ENCODE assay signal across 11 mouse cellular contexts in the genomic region with DNA sequence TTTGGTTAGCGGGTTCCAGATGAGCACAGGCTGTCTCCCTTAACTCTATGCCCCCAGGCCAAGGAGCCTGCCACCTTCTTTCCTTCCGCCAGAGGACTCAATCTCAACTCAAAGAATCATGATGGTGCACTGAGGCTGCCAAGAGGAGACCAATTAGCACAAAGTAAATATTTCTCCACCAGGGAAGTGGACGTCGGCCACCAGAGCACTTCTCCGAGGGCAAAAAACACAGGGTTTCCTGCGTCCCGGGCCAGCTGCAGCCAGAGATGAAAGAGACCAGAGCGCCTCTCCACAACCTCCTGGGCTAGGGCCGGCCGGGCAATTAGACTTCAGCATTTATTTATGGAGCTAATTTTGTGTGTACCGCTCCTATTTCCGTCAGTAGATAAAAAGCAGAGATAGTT. TPM values are rescaled to one million over a fixed set of nuclear protein-coding genes. Genes with fewer than 3 reads are reported as not detected.
A peak's percentile ranks its signal among the peaks of the same experiment; 100 is the strongest.
DNase-seq lines count a peak whose midpoint lies in the region; ATAC-seq and TF ChIP-seq lines count a peak whose summit lies in the region.
"Had no signal": no experiment of that assay in that cellular context is flagged by ENCODE, and none has a peak within 500 bp of the region (broad histone marks: within the 10 kb centered on the region; RNA-seq: fewer than 3 reads in every experiment).

No protein-coding gene starts in this region.

- peaks cover 9% of the 10 kb centered on the region for H3K4me1 ChIP-seq in intestine, embryonic 14.5 days (replicated peaks; ENCODE audit: control insufficient read depth, insufficient read depth, low read length)
- 0 out of 2 replicates have a peak, but pooled peaks cover 3% of the 10 kb centered on the region for H3K4me1 ChIP-seq in intestine, postnatal 0 days (replicated peaks; ENCODE audit: control insufficient read depth, insufficient read depth, low read length)
- H3K4me1 ChIP-seq in limb, embryonic 11.5 days (ENCODE audit: control insufficient read depth, insufficient read depth, low read length): peaks cover 9% of the 10 kb centered on the region
- peaks cover 6% of the 10 kb centered on the region; the same call in 1 of the 2 replicates for H3K4me1 ChIP-seq in forebrain, embryonic 13.5 days

- H3K9ac ChIP-seq in intestine, embryonic 14.5 days (ENCODE audit: low read length): no peak overlapping the region
- H3K9ac ChIP-seq in intestine, postnatal 0 days (ENCODE audit: low read depth, low read length): no peak overlapping the region
- H3K9ac ChIP-seq in limb, embryonic 11.5 days (ENCODE audit: low read length): no peak overlapping the region
- H3K9ac ChIP-seq in forebrain, embryonic 13.5 days: no peak overlapping the region
- H3K9ac ChIP-seq: midbrain, embryonic 13.5 days had no signal

- no peaks in the 10 kb centered on the region for H3K27me3 ChIP-seq in intestine, embryonic 14.5 days (replicated peaks; ENCODE audit: control insufficient read depth, insufficient read depth, low read length)
- H3K27me3 ChIP-seq in intestine, postnatal 0 days (replicated peaks; ENCODE audit: control insufficient read depth, insufficient read depth, low read length): 0 out of 2 replicates have a peak, but pooled peaks cover 7% of the 10 kb centered on the region
- H3K27me3 ChIP-seq in limb, embryonic 11.5 days (ENCODE audit: control insufficient read depth, insufficient read depth, low read length): no peaks in the 10 kb centered on the region
- H3K27me3 ChIP-seq in forebrain, embryonic 13.5 days: peaks cover 3% of the 10 kb centered on the region; the same call in 1 of the 2 replicates

- no peak for ATAC-seq in intestine, embryonic 14.5 days (replicated peaks; ENCODE audit: low FRiP score, low TSS enrichment, low read depth)
- no peak for ATAC-seq in intestine, postnatal 0 days
- ATAC-seq in limb, embryonic 11.5 days (ENCODE audit: insufficient number of reproducible peaks, low FRiP score, low TSS enrichment, low read depth): peak; percentile 32; the same call in 1 of the 2 replicates
- no peak for ATAC-seq in forebrain, embryonic 13.5 days
- ATAC-seq: midbrain, embryonic 13.5 days had no signal

- H3K36me3 ChIP-seq in intestine, embryonic 14.5 days (ENCODE audit: control insufficient read depth, insufficient read depth, low read length): no peaks in the 10 kb centered on the region
- no peaks in the 10 kb centered on the region for H3K36me3 ChIP-seq in intestine, postnatal 0 days (ENCODE audit: control insufficient read depth, insufficient read depth)
- H3K36me3 ChIP-seq in limb, embryonic 11.5 days (ENCODE audit: control insufficient read depth, insufficient read depth, low read length): no peaks in the 10 kb centered on the region
- H3K36me3 ChIP-seq in forebrain, embryonic 13.5 days (ENCODE audit: poor library complexity, severe bottlenecking): no peaks in the 10 kb centered on the region
- H3K36me3 ChIP-seq: midbrain, embryonic 13.5 days had no signal

- no peak overlapping the region for H3K27ac ChIP-seq in intestine, embryonic 14.5 days (ENCODE audit: low read depth)
- H3K27ac ChIP-seq in intestine, postnatal 0 days (ENCODE audit: low read depth, low read length): no peak overlapping the region
- H3K27ac ChIP-seq in limb, embryonic 11.5 days (replicated peaks; ENCODE audit: low read depth, low read length): no peak overlapping the region; the same call in 1 of the 2 replicates
- H3K27ac ChIP-seq in forebrain, embryonic 13.5 days: no peak overlapping the region
- H3K27ac ChIP-seq: midbrain, embryonic 13.5 days had no signal

- 5% methylated on average over 12 of the region's 12 CpGs for WGBS in intestine, embryonic 14.5 days
- 9% methylated on average over 12 of the region's 12 CpGs for WGBS in intestine, postnatal 0 days
- 4% methylated on average over 12 of the region's 12 CpGs for WGBS in limb, embryonic 11.5 days
- 45% methylated on average over 12 of the region's 12 CpGs for WGBS in forebrain, embryonic 13.5 days

- no peak overlapping the region for H3K4me3 ChIP-seq in intestine, embryonic 14.5 days (ENCODE audit: low read depth, low read length)
- H3K4me3 ChIP-seq in intestine, postnatal 0 days (ENCODE audit: low read depth, low read length): no peak overlapping the region
- no peak overlapping the region for H3K4me3 ChIP-seq in limb, embryonic 11.5 days (ENCODE audit: low read depth, low read length)
- H3K4me3 ChIP-seq in forebrain, embryonic 13.5 days: no peak overlapping the region
- H3K4me3 ChIP-seq: midbrain, embryonic 13.5 days had no signal

- peak overlapping the region; percentile 29 for H3K4me2 ChIP-seq in intestine, embryonic 14.5 days (ENCODE audit: low read length)
- no peak overlapping the region for H3K4me2 ChIP-seq in intestine, postnatal 0 days (replicated peaks; ENCODE audit: low read depth)
- peak overlapping the region; percentile 39 for H3K4me2 ChIP-seq in limb, embryonic 11.5 days (ENCODE audit: low read depth, severe bottlenecking)
- no peak overlapping the region for H3K4me2 ChIP-seq in forebrain, embryonic 13.5 days
- H3K4me2 ChIP-seq: midbrain, embryonic 13.5 days had no signal

- H3K9me3 ChIP-seq in intestine, embryonic 14.5 days (ENCODE audit: control insufficient read depth, low read length): no peaks in the 10 kb centered on the region
- H3K9me3 ChIP-seq in intestine, postnatal 0 days (ENCODE audit: control insufficient read depth): no peaks in the 10 kb centered on the region
- no peaks in the 10 kb centered on the region for H3K9me3 ChIP-seq in limb, embryonic 11.5 days (ENCODE audit: control insufficient read depth, low read length)
- H3K9me3 ChIP-seq in forebrain, embryonic 13.5 days (replicated peaks): no peaks in the 10 kb centered on the region
- H3K9me3 ChIP-seq: midbrain, embryonic 13.5 days had no signal

- no peak for TF ChIP-seq CTCF in intestine, postnatal 0 days (IDR thresholded peaks at IDR 0.05; ENCODE audit: low read depth)

- no peak for DNase-seq in intestine, embryonic 14.5 days (ENCODE audit: low spot score)
- DNase-seq in embryo, embryonic 9.5 days (ENCODE audit: extremely low spot score): peak; percentile 40
- DNase-seq in limb, embryonic 11.5 days (ENCODE audit: low spot score): peak; percentile 77
- peak; percentile 28 for DNase-seq in lung, postnatal 25 days (ENCODE audit: low spot score)
- DNase-seq in right cerebral cortex, postnatal 10 days (ENCODE audit: low spot score in 2 of 2): no peak
- no peak for DNase-seq in gastrocnemius, postnatal 10 days
- DNase-seq: heart, adult 18-20 months; thymus, postnatal 25 days had no signal

RNA-seq across cellular contexts. Expression of a gene that starts 31.0 kb away (rescaled TPM):
- 7.1 and 9.7 TPM in 2 replicates for polyA plus RNA-seq in intestine, embryonic 14.5 days (2014; fragmentation: Nextera tagmentation; extraction: Ambion mirVana)
- polyA plus RNA-seq in intestine, postnatal 0 days (2015; fragmentation: Nextera tagmentation; extraction: Ambion mirVana): 2.5 and 2.7 TPM in 2 replicates
- 43.8 and 47.0 TPM in 2 replicates for polyA plus RNA-seq in limb, embryonic 11.5 days (2014; fragmentation: Nextera tagmentation; extraction: Ambion mirVana)
- polyA plus RNA-seq in forebrain, embryonic 13.5 days (2015; fragmentation: Nextera tagmentation; extraction: Ambion mirVana): 0.31 and 0.39 TPM in 2 replicates
- total RNA-seq in gastrocnemius, postnatal 10 days (2021): 1 to 10 TPM; 3.0 to 4.0 TPM

Comparison
In these comparisons a context has a peak if more than half of its experiments do, and no peak if none do; other contexts are left out.
1. H3K4me2 ChIP-seq: peak in intestine, embryonic 14.5 days (single experiment) and limb, embryonic 11.5 days (single experiment); none in intestine, postnatal 0 days (single experiment) and forebrain, embryonic 13.5 days (single experiment).
2. DNase-seq: peak in embryo, embryonic 9.5 days (single experiment), limb, embryonic 11.5 days (single experiment) and lung, postnatal 25 days (single experiment); none in intestine, embryonic 14.5 days (single experiment), right cerebral cortex, postnatal 10 days (0 of 2) and gastrocnemius, postnatal 10 days (single experiment).